Mouse (Mus musculus) heart, postnatal 0 days (tissue): ENCODE measurements around the gene Prdx1.

Experiments
- CTCF ChIP-seq: IDR thresholded peaks from 2 replicates; pipeline ENCODE4 v1.5.1; 2016; ENCODE audit warnings: antibody characterized with exemption, control low read depth, low read depth
- EP300 ChIP-seq: IDR thresholded peaks from 2 replicates; pipeline ENCODE4 v1.6.1; 2016; ENCODE audit warnings: antibody characterized with exemption, low read depth

DNA sequence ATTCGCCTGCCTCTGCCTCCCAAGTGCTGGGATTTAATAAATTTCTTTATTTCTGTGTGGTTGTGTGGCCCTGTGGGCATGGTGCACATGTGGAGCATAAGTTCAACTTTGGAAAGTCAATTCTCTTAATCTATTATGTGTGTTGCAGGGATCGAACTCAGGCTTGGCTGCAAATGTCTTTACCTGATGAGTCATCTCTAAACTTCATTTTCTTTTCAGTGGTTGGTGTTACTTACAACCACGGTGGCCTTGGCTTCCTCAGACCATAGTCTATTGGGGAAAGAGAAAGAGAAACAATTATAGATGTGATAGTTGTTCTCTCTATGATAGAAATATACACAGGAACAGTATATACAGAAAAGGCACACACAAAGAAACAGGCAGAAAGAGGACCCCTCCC, 9.3 kb upstream of the Prdx1 start:
- no peak for TF ChIP-seq CTCF
- no peak for TF ChIP-seq EP300
